Mouse (Mus musculus) midbrain, embryonic 14.5 days (tissue): ENCODE measurements at regions not wholly inside any gene's neighbourhood (a gene's known extent, or its start where the extent isn't known, plus 50 kb on each side); places are given as distances from the start of the nearest gene placed in this dataset.

Source experiments
- ATAC-seq: fragments of 200-750 bp; cut with Nextera tagmentation; 2 replicates; pipeline ENCODE4 v1.8.0; 2017; ENCODE audit warnings: moderate number of reproducible peaks, moderate library complexity; ENCODE audit not compliant: low FRiP score, low TSS enrichment
- DNase-seq: peaks from one replicate; pipeline ENCODE4 v3.0.0-alpha.2; 2015
- H3K27ac ChIP-seq: fragments of 300-500 bp; sonication (generic); replicated peaks from 2 replicates; pipeline ENCODE4 v1.5.1; 2014; ENCODE audit warnings: mild to moderate bottlenecking, low read depth, low read length, moderate library complexity
- H3K27me3 ChIP-seq: fragments of 300-500 bp; sonication (generic); 2 replicates; pipeline ENCODE4 v1.6.1; 2014; ENCODE audit warnings: low read length, control low read depth, mixed read lengths; ENCODE audit not compliant: control insufficient read depth, insufficient read depth
- H3K36me3 ChIP-seq: fragments of 300-500 bp; sonication (generic); 2 replicates; pipeline ENCODE4 v1.6.1; 2014; ENCODE audit warnings: low read length, control low read depth; ENCODE audit not compliant: control insufficient read depth, insufficient read depth
- H3K4me1 ChIP-seq: fragments of 300-500 bp; sonication (generic); 2 replicates; pipeline ENCODE4 v1.6.1; 2014; ENCODE audit warnings: mild to moderate bottlenecking, antibody characterized with exemption, low read length, control low read depth; ENCODE audit not compliant: control insufficient read depth, insufficient read depth
- H3K4me2 ChIP-seq: fragments of 300-500 bp; sonication (generic); 2 replicates; pipeline ENCODE4 v1.6.1; 2014; ENCODE audit warnings: mild to moderate bottlenecking, low read length, moderate library complexity
- H3K4me3 ChIP-seq: fragments of 300-500 bp; sonication (generic); replicated peaks from 2 replicates; pipeline ENCODE4 v1.5.1; 2014; ENCODE audit warnings: low read depth, low read length
- H3K9ac ChIP-seq: fragments of 300-500 bp; sonication (generic); replicated peaks from 2 replicates; pipeline ENCODE4 v1.6.1; 2014; ENCODE audit warnings: mild to moderate bottlenecking, low read length, moderate library complexity
- H3K9me3 ChIP-seq: fragments of 300-500 bp; sonication (generic); 2 replicates; pipeline ENCODE4 v1.6.1; 2016; ENCODE audit warnings: low read length, control low read depth, mixed read lengths; ENCODE audit not compliant: control insufficient read depth
- WGBS: fragments of 180-500 bp; shearing (Covaris S2); extraction: QIAGEN DNeasy Blood & Tissue Kit; methylation state at CpG from one replicate; pipeline ENCODE4 v1.1.7; 2014; 5-methylcytosine and 5-hydroxymethylcytosine counted together

DNA sequence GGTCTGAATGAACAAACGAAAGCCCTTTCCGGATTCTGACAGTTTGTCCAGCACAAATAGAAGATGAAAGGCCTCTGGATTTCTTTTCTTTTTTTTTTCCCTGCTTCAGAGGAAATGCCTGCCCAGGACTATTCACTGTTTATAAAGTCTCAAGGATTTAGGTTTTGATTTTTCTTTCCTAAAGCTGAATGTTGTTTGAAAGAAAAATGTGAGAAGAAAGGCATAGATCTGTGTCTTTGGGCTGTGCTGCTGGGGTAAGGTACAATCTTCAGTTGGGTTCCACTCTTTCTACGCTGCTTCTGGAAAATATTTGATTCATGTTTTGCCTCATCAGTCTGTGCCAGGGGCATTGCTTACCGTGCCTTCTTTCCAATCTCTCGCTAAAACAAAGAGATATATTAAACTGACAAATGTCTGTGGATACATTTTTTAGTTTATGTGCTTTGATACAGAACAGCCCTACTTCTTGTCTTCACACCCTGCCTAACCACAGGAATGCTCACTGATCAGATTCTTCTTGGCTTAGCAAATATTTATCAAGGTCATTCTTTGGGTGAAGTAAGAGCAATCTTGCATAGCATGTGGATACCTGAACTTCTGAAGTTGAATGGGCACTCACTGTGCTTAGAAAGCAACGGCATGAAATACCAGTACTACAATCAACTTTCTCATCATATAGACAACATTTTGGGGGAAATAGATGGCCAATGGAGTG lies 172.5 kb downstream of the Fam198b start:
- no peaks in the 10 kb centered on the region for H3K4me1 ChIP-seq
- no peak overlapping the region for H3K27ac ChIP-seq
- no peak overlapping the region for H3K4me3 ChIP-seq
- no peak overlapping the region for H3K9ac ChIP-seq
- H3K4me2 ChIP-seq, result no peak overlapping the region
- H3K27me3 ChIP-seq, result no peaks in the 10 kb centered on the region
- H3K9me3 ChIP-seq, result no peaks in the 10 kb centered on the region
- WGBS, result 81% methylated on average over 6 of the region's 6 CpGs
- no peak for ATAC-seq
- no peak for DNase-seq
- no peaks in the 10 kb centered on the region for H3K36me3 ChIP-seq

DNA sequence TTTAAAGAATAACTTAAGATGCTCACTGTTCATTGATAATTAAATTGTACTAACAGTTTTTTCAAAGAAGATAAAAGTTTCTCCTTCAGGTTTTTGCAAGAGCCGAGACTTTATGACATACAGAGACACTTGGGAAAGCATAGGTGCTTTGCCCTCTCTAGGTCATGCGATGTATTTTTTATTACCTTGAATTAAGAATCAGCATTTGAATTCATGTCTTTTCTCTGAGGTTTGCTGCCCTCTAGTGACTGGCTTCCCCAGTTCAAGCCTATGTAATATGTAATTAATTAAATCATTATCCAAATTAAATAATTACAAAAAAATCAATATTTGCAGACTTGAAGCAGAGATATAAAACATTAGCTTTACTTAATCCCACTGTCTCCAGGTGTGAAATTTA lies 174.4 kb downstream of the Fam198b start:
- Histone ChIP-seq H3K36me3 (no peaks in the 10 kb centered on the region), H3K9ac (no peak overlapping the region), H3K4me3 (no peak overlapping the region), H3K9me3 (no peaks in the 10 kb centered on the region), H3K27ac (no peak overlapping the region), H3K4me2 (no peak overlapping the region), H3K4me1 (no peaks in the 10 kb centered on the region), H3K27me3 (no peaks in the 10 kb centered on the region)
- peak; percentile 80 for DNase-seq
- 39% methylated on average over 2 of the region's 2 CpGs for WGBS
- ATAC-seq, result no peak

DNA sequence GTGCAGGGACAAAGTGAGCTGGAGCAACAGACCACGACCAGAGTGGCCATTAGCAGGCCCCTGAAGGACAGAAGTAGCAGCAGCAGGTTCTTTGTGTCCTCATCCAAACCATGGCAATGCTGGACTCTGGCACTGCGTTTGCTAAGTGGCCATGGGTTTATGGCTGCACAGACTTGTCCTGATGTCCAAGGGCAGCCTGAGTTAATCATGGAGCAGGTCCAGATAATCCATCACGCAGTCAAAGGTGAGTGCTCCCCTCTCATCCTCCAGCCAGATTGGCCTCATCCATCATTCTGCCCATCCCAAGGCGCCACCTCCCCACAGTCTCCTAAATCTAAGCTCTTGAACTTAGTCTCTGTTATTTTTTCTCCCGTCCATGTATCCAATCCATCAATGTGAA lies 186.4 kb downstream of the Fam198b start:
- H3K4me1 ChIP-seq, result no peaks in the 10 kb centered on the region
- H3K27me3 ChIP-seq, result no peaks in the 10 kb centered on the region
- DNase-seq (no peak), ATAC-seq (no peak)
- no peak overlapping the region for H3K9ac ChIP-seq
- no peaks in the 10 kb centered on the region for H3K9me3 ChIP-seq
- 79% methylated on average over 5 of the region's 5 CpGs for WGBS
- no peak overlapping the region for H3K4me2 ChIP-seq
- H3K36me3 ChIP-seq, result no peaks in the 10 kb centered on the region
- H3K4me3 ChIP-seq, result no peak overlapping the region
- H3K27ac ChIP-seq, result no peak overlapping the region

DNA sequence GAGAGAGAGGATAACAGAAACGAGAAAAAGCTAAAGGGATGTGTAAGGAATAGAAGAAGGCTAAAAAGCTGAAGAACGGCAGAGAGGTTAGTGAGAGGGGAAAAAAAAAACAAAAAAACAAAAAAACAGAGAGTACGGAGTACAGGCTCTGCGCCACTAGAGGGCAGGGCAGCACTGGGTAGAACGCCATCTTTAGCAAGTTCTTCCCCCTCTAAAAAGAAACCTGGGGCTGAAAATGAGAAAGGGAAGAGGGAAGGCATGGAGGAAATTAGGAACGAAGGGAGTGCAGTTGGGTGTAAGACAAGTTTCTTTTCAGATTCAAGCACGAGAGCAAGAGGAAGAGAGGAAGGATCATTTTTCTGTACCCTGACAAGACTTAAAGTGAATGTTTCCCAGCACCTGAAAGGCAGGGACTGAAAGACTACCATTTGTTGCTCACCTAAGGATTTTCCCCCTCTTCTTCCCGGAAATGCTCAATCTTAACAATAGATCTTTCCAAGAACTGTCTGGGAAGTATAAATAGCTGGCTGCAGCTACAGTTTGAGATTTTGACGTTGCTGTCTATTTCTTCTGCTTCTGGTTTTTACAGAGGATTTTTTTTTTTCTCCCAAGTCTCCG lies 195.6 kb downstream of the Fam198b start:
- H3K9ac ChIP-seq, result no peak overlapping the region
- ATAC-seq, result peak; percentile 57; the same call in 1 of the 2 replicates
- no peaks in the 10 kb centered on the region for H3K36me3 ChIP-seq
- peak; percentile 91 for DNase-seq
- peak overlapping the region; percentile 35 for H3K4me2 ChIP-seq
- 0 out of 2 replicates have a peak overlapping the region, but pooled peaks have one; percentile 6 for H3K27ac ChIP-seq
- no peaks in the 10 kb centered on the region for H3K9me3 ChIP-seq
- H3K27me3 ChIP-seq, result no peaks in the 10 kb centered on the region
- no peak overlapping the region for H3K4me3 ChIP-seq
- no peaks in the 10 kb centered on the region for H3K4me1 ChIP-seq
- WGBS, result 19% methylated on average over 10 of the region's 10 CpGs

GRCm38 (mm10) chr3:80081210-80081609 lies 196.9 kb downstream of the Fam198b start:
- no peaks in the 10 kb centered on the region for H3K36me3 ChIP-seq
- H3K9ac ChIP-seq, result no peak overlapping the region
- no peak for ATAC-seq
- no peaks in the 10 kb centered on the region for H3K9me3 ChIP-seq
- WGBS, result 80% methylated on average over 7 of the region's 7 CpGs
- H3K27me3 ChIP-seq, result no peaks in the 10 kb centered on the region
- no peaks in the 10 kb centered on the region for H3K4me1 ChIP-seq
- H3K27ac ChIP-seq, result no peak overlapping the region
- H3K4me2 ChIP-seq, result no peak overlapping the region
- no peak for DNase-seq
- no peak overlapping the region for H3K4me3 ChIP-seq

DNA sequence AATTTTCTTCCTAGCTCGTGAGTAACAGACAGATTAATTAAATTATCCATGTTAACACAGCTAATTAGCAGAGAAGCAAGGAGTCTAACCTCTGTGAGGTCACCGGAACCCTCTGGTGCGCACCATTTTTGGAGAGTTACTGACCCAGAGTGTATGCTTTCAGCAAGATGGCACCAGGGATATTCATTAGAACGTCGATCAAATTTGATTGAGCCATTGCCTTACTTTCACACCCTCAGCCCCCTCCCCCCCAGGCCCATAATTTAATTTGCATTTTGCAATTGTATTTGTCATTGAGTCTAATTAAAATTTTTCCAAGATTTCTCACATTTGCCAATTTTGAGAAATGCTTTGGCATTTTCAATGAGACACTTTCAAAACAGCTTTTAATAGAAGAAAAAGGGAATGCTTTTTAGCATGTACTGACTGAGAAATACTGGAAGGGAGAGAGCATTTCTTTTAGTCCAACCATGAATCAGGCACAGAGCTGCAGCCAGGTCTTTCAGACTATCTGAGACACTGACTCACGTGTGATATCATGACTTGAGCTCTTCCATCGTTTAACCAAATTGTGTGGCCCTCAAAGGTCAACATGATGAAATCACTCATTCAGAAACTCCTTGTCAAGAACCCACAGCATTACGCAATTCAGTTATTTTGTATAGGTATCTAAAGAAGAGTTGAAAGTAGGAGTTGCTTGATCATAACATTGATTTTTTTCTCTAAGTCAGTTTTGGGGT lies 198.6 kb downstream of the Fam198b start:
- Histone ChIP-seq H3K27ac (no peak overlapping the region), H3K4me1 (no peaks in the 10 kb centered on the region), H3K9ac (no peak overlapping the region), H3K4me2 (no peak overlapping the region), H3K27me3 (no peaks in the 10 kb centered on the region), H3K4me3 (no peak overlapping the region), H3K9me3 (no peaks in the 10 kb centered on the region), H3K36me3 (no peaks in the 10 kb centered on the region)
- DNase-seq (no peak), ATAC-seq (no peak)
- WGBS, result 85% methylated on average over 8 of the region's 8 CpGs

GRCm38 (mm10) chr3:80084168-80084567 lies 199.8 kb downstream of the Fam198b start:
- no peak overlapping the region for H3K27ac ChIP-seq
- DNase-seq, result no peak
- H3K4me1 ChIP-seq, result no peaks in the 10 kb centered on the region
- H3K4me3 ChIP-seq, result no peak overlapping the region
- no peaks in the 10 kb centered on the region for H3K27me3 ChIP-seq
- 68% methylated on average over 3 of the region's 3 CpGs for WGBS
- no peak overlapping the region for H3K4me2 ChIP-seq
- no peak for ATAC-seq
- no peaks in the 10 kb centered on the region for H3K36me3 ChIP-seq
- H3K9me3 ChIP-seq, result no peaks in the 10 kb centered on the region
- H3K9ac ChIP-seq, result no peak overlapping the region

DNA sequence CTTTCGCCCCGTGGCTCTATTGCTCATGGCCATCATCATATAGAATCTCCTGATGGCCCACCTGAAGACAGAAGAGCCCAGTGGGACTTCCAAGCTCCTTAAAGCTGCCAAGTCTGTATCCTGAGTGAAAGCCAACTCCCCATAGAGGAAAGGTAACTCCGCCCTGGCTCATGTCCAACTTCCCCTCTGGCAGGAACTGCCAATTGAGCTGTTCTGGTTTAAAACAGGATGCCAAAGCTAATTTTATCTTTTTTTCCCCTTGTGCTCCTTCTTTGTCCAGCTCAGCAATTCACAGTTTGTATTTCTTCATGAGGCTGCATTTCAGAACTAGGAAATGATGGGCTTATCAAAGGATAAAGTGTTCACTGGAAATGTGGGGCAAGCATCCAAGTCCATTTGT lies 215.3 kb downstream of the Fam198b start:
- Histone ChIP-seq H3K4me1 (no peaks in the 10 kb centered on the region), H3K4me2 (no peak overlapping the region), H3K36me3 (no peaks in the 10 kb centered on the region), H3K9ac (no peak overlapping the region), H3K27ac (no peak overlapping the region), H3K27me3 (no peaks in the 10 kb centered on the region), H3K9me3 (no peaks in the 10 kb centered on the region), H3K4me3 (no peak overlapping the region)
- no peak for ATAC-seq
- 90% methylated on average over 3 of the region's 3 CpGs for WGBS
- no peak for DNase-seq
